Mouse (Mus musculus) Patski (cell line): ENCODE data around the gene Aloxe3. TPM values are rescaled to one million over a fixed set of nuclear protein-coding genes. Genes with fewer than 3 reads are reported as not detected.

Experiments used
- ATAC-seq: fragments of 100-300 bp; one replicate; pipeline ENCODE4 v1.8.0; 2021
- CTCF ChIA-PET: fragments of 350-600 bp; sonication (Branson Sonifier 250); formaldehyde crosslinking; loops from one replicate; lab custom pipeline; 2022; ENCODE audit warnings: inconsistent platforms; lab: Charles Lee
- POLR2A ChIA-PET: fragments of 350-600 bp; sonication (Branson Sonifier 250); formaldehyde crosslinking; loops from one replicate; lab custom pipeline; 2022; ENCODE audit warnings: antibody characterized with exemption, inconsistent platforms; lab: Charles Lee
- DNase-seq: peaks from one replicate; pipeline ENCODE4 v3.0.0-alpha.2; 2011; ENCODE audit warnings: low read depth, low spot score
- H3K27me3 ChIP-seq: fragments of 371-371 bp; one replicate; pipeline ENCODE4 v1.5.1; 2021
- CTCF ChIP-seq: fragments of 100-300 bp; IDR thresholded peaks from one replicate; pipeline ENCODE4 v1.5.1; 2021
- in situ Hi-C: fragments of 300-500 bp; cut with MboI; formaldehyde crosslinking; loops from 3 replicates; pipeline ENCODE4 v1.11.1; 2018; ENCODE audit warnings: low pct_unique_long_range_greater_than_20kb, mixed read lengths
- polyA plus RNA-seq: library from polyadenylated mRNA; unstranded; gene quantifications from one replicate; pipeline ENCODE4 v1.2.3, GENCODE M21; 2021

Gene Aloxe3
- polyA plus RNA-seq, 1 experiment from 2014 or later, result 0.36 TPM

GRCm38 (mm10) chr11:69103531-69104435, 21.9 kb upstream of the Aloxe3 start:
- CTCF ChIA-PET, result interaction anchor here (1.2 kb wide), 1 partner anchor 8 kb away, joined by 5 read pairs; no protein-coding TSS in a partner anchor

GRCm38 (mm10) chr11:69104487-69104886, 21.2 kb upstream of the Aloxe3 start:
- no peaks in the 10 kb centered on the region for H3K27me3 ChIP-seq
- DNase-seq (no peak), ATAC-seq (no peak)
- CTCF ChIA-PET, result no interaction called here
- no peak for TF ChIP-seq CTCF
- in situ Hi-C loops, result no loop called here
- POLR2A ChIA-PET, result no interaction called here

More at GRCm38 (mm10) chr11:69103531-69104435, 21.9 kb upstream of the Aloxe3 start:
- POLR2A ChIA-PET, result interaction anchor here (1.3 kb wide), 1 partner anchor 18 kb away, joined by 5 read pairs; the partner anchor contains the start of gene 9130213A22Rik
- TF ChIP-seq CTCF, result no peak
- in situ Hi-C loops, result no loop called here
- no peak for DNase-seq
- no peak for ATAC-seq
- no peaks in the 10 kb centered on the region for H3K27me3 ChIP-seq

GRCm38 (mm10) chr11:69105227-69105626, 20.5 kb upstream of the Aloxe3 start:
- H3K27me3 ChIP-seq, result no peaks in the 10 kb centered on the region
- no peak for TF ChIP-seq CTCF
- in situ Hi-C loops, result no loop called here
- ChIA-PET CTCF (no interaction called here), POLR2A (interaction anchor here (1.0 kb wide), 1 partner anchor 9 kb away, joined by 3 read pairs; no protein-coding TSS in a partner anchor)
- ATAC-seq (no peak), DNase-seq (no peak)

GRCm38 (mm10) chr11:69105796-69106195, 19.9 kb upstream of the Aloxe3 start:
- ATAC-seq (no peak), DNase-seq (no peak)
- POLR2A ChIA-PET, result interaction anchor here (1.0 kb wide), 1 partner anchor 9 kb away, joined by 3 read pairs; no protein-coding TSS in a partner anchor
- in situ Hi-C loops, result no loop called here
- H3K27me3 ChIP-seq, result no peaks in the 10 kb centered on the region
- no peak for TF ChIP-seq CTCF
- CTCF ChIA-PET, result no interaction called here

GRCm38 (mm10) chr11:69106299-69106698, 19.4 kb upstream of the Aloxe3 start:
- H3K27me3 ChIP-seq, result no peaks in the 10 kb centered on the region
- in situ Hi-C loops, result no loop called here
- DNase-seq, result no peak
- ChIA-PET POLR2A (interaction anchor here (1.0 kb wide), 1 partner anchor 10 kb away, joined by 3 read pairs; no protein-coding TSS in a partner anchor), CTCF (no interaction called here)
- ATAC-seq, result no peak
- no peak for TF ChIP-seq CTCF

- H3K27me3 ChIP-seq, result no peaks in the 10 kb centered on the region
- ChIA-PET POLR2A (no interaction called here), CTCF (no interaction called here)
- no peak for TF ChIP-seq CTCF
- ATAC-seq, result no peak
- in situ Hi-C loops, result no loop called here
- no peak for DNase-seq
Measured at GRCm38 (mm10) chr11:69106842-69107241, 18.9 kb upstream of the Aloxe3 start.

GRCm38 (mm10) chr11:69107676-69108075, 18.0 kb upstream of the Aloxe3 start:
- CTCF ChIA-PET, result no interaction called here
- no peak for TF ChIP-seq CTCF
- ATAC-seq (no peak), DNase-seq (no peak)
- in situ Hi-C loops, result no loop called here
- POLR2A ChIA-PET, result no interaction called here
- H3K27me3 ChIP-seq, result no peaks in the 10 kb centered on the region

GRCm38 (mm10) chr11:69108223-69108622, 17.5 kb upstream of the Aloxe3 start:
- in situ Hi-C loops, result no loop called here
- no peak for ATAC-seq
- no peak for DNase-seq
- TF ChIP-seq CTCF, result no peak
- POLR2A ChIA-PET, result no interaction called here
- H3K27me3 ChIP-seq, result no peaks in the 10 kb centered on the region
- CTCF ChIA-PET, result interaction anchor here (0.9 kb wide), 1 partner anchor 16 kb away, joined by 3 read pairs; no protein-coding TSS in a partner anchor

- no peak for TF ChIP-seq CTCF
- no peaks in the 10 kb centered on the region for H3K27me3 ChIP-seq
- no peak for ATAC-seq
- in situ Hi-C loops, result no loop called here
- no peak for DNase-seq
- POLR2A ChIA-PET, result interaction anchor here (1.1 to 3.2 kb wide), 2 partner anchors 9 to 42 kb away, joined by 3 to 16 read pairs; no protein-coding TSS in a partner anchor
- CTCF ChIA-PET, result interaction anchor here (0.9 to 1.8 kb wide), 4 partner anchors 8 to 17 kb away, joined by 3 to 5 read pairs (median 4); partner anchors contain the start of gene Per1
Measured at GRCm38 (mm10) chr11:69109032-69109900, 16.4 kb upstream of the Aloxe3 start.
